Mouse (Mus musculus): ENCODE data around the gene Camsap1. TPM values are rescaled to one million over a fixed set of nuclear protein-coding genes. Genes with fewer than 3 reads are reported as not detected.

Camsap1 gene
- polyA plus RNA-seq, 1 experiment, result 12.2 TPM

- H3K79me2 ChIP-seq (ENCODE audit: control insufficient read depth, insufficient read depth), result no peaks in the 10 kb centered on the region
- TF ChIP-seq MAX (IDR thresholded peaks at IDR 0.05) (no peak), CEBPB (IDR thresholded peaks at IDR 0.05; ENCODE audit: low read depth) (no peak), USF1 (IDR thresholded peaks at IDR 0.05; ENCODE audit: low read depth) (no peak), MYOD1 (IDR thresholded peaks at IDR 0.05; ENCODE audit: control insufficient read depth, insufficient read length, low read depth) (no peak), MYOG (IDR thresholded peaks at IDR 0.05; ENCODE audit: control insufficient read depth, extremely low read depth, insufficient read length) (no peak), FOSL1 (IDR thresholded peaks at IDR 0.05; ENCODE audit: insufficient read depth, low read length, poor library complexity, severe bottlenecking) (no peak), CTCF (IDR thresholded peaks at IDR 0.05; ENCODE audit: control insufficient read depth, insufficient read depth, insufficient read length) (no peak)
- H3K79me3 ChIP-seq (ENCODE audit: low read depth), result no peaks in the 10 kb centered on the region
- no peak overlapping the region for H3K4me3 ChIP-seq (ENCODE audit: insufficient read depth, poor library complexity, severe bottlenecking)
- no peak overlapping the region for H3ac ChIP-seq (ENCODE audit: control insufficient read depth, insufficient read length, low read depth)
- no peaks in the 10 kb centered on the region for H3K27me3 ChIP-seq (ENCODE audit: control insufficient read depth, insufficient read depth, insufficient read length)
- H3K36me3 ChIP-seq (ENCODE audit: control insufficient read depth, insufficient read depth), result peaks cover 37% of the 10 kb centered on the region
Measured at GRCm38 (mm10) chr2:25924934-25925333, 58.1 kb downstream of the Camsap1 start.

GRCm38 (mm10) chr2:25923799-25924198, 59.3 kb downstream of the Camsap1 start:
- Histone ChIP-seq H3K27me3 (ENCODE audit: control insufficient read depth, insufficient read depth, insufficient read length) (no peaks in the 10 kb centered on the region), H3K36me3 (ENCODE audit: control insufficient read depth, insufficient read depth) (peaks cover 28% of the 10 kb centered on the region), H3K79me3 (ENCODE audit: low read depth) (no peaks in the 10 kb centered on the region)

GRCm38 (mm10) chr2:25919972-25920371, 63.1 kb downstream of the Camsap1 start:
- no peak for TF ChIP-seq CEBPB (IDR thresholded peaks at IDR 0.05; ENCODE audit: low read depth)
- no peak for TF ChIP-seq MYOG (IDR thresholded peaks at IDR 0.05; ENCODE audit: control insufficient read depth, extremely low read depth, insufficient read length)
- TF ChIP-seq MYOD1 (IDR thresholded peaks at IDR 0.05; ENCODE audit: control insufficient read depth, insufficient read length, low read depth), result no peak
- no peak for TF ChIP-seq USF1 (IDR thresholded peaks at IDR 0.05; ENCODE audit: low read depth)
- no peak for TF ChIP-seq CTCF (IDR thresholded peaks at IDR 0.05; ENCODE audit: control insufficient read depth, insufficient read depth, insufficient read length)
- TF ChIP-seq FOSL1 (IDR thresholded peaks at IDR 0.05; ENCODE audit: insufficient read depth, low read length, poor library complexity, severe bottlenecking), result no peak
- no peak for TF ChIP-seq MAX (IDR thresholded peaks at IDR 0.05)
- Histone ChIP-seq H3K79me2 (ENCODE audit: control insufficient read depth, insufficient read depth) (no peaks in the 10 kb centered on the region), H3K27me3 (ENCODE audit: control insufficient read depth, insufficient read depth, insufficient read length) (no peaks in the 10 kb centered on the region), H3K4me3 (ENCODE audit: insufficient read depth, poor library complexity, severe bottlenecking) (no peak overlapping the region), H3K36me3 (ENCODE audit: control insufficient read depth, insufficient read depth) (no peaks in the 10 kb centered on the region), H3K79me3 (ENCODE audit: low read depth) (no peaks in the 10 kb centered on the region), H3ac (ENCODE audit: control insufficient read depth, insufficient read length, low read depth) (no peak overlapping the region)

More at GRCm38 (mm10) chr2:25923799-25924198, 59.3 kb downstream of the Camsap1 start:
- Histone ChIP-seq H3K4me3 (ENCODE audit: insufficient read depth, poor library complexity, severe bottlenecking) (no peak overlapping the region), H3K79me2 (ENCODE audit: control insufficient read depth, insufficient read depth) (no peaks in the 10 kb centered on the region), H3ac (ENCODE audit: control insufficient read depth, insufficient read length, low read depth) (no peak overlapping the region)
- TF ChIP-seq USF1 (IDR thresholded peaks at IDR 0.05; ENCODE audit: low read depth) (no peak), CEBPB (IDR thresholded peaks at IDR 0.05; ENCODE audit: low read depth) (no peak), MYOD1 (IDR thresholded peaks at IDR 0.05; ENCODE audit: control insufficient read depth, insufficient read length, low read depth) (no peak), MYOG (IDR thresholded peaks at IDR 0.05; ENCODE audit: control insufficient read depth, extremely low read depth, insufficient read length) (no peak), CTCF (IDR thresholded peaks at IDR 0.05; ENCODE audit: control insufficient read depth, insufficient read depth, insufficient read length) (no peak), MAX (IDR thresholded peaks at IDR 0.05) (no peak), FOSL1 (IDR thresholded peaks at IDR 0.05; ENCODE audit: insufficient read depth, low read length, poor library complexity, severe bottlenecking) (no peak)

DNA sequence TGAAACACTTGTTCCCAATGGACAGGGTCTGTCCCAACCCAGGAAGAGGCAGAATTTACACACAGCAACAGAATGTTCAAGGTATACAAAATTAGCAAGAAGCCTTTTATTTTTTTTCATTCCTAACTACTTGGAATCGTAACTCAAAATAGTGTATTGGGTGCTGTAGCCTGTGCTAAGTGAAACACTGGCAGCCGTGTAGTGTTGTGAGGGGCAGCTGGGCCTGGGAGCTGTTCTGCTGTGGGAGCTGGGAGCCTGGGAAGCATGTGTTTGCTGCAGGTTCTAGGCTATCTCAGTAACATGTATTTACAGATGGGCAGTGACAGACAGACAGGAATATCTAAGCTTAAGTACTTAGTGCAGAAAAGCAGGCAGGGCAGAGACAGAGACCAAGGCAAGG, 64.7 kb downstream of the Camsap1 start:
- Histone ChIP-seq H3K4me3 (ENCODE audit: insufficient read depth, poor library complexity, severe bottlenecking) (no peak overlapping the region), H3K79me3 (ENCODE audit: low read depth) (no peaks in the 10 kb centered on the region), H3K79me2 (ENCODE audit: control insufficient read depth, insufficient read depth) (no peaks in the 10 kb centered on the region), H3K36me3 (ENCODE audit: control insufficient read depth, insufficient read depth) (no peaks in the 10 kb centered on the region), H3ac (ENCODE audit: control insufficient read depth, insufficient read length, low read depth) (no peak overlapping the region), H3K27me3 (ENCODE audit: control insufficient read depth, insufficient read depth, insufficient read length) (no peaks in the 10 kb centered on the region)
- no peak for TF ChIP-seq FOSL1 (IDR thresholded peaks at IDR 0.05; ENCODE audit: insufficient read depth, low read length, poor library complexity, severe bottlenecking)
- TF ChIP-seq MAX (IDR thresholded peaks at IDR 0.05), result no peak
- TF ChIP-seq CTCF (IDR thresholded peaks at IDR 0.05; ENCODE audit: control insufficient read depth, insufficient read depth, insufficient read length), result no peak
- no peak for TF ChIP-seq MYOD1 (IDR thresholded peaks at IDR 0.05; ENCODE audit: control insufficient read depth, insufficient read length, low read depth)
- no peak for TF ChIP-seq MYOG (IDR thresholded peaks at IDR 0.05; ENCODE audit: control insufficient read depth, extremely low read depth, insufficient read length)
- no peak for TF ChIP-seq CEBPB (IDR thresholded peaks at IDR 0.05; ENCODE audit: low read depth)
- no peak for TF ChIP-seq USF1 (IDR thresholded peaks at IDR 0.05; ENCODE audit: low read depth)

- no peak overlapping the region for H3ac ChIP-seq (ENCODE audit: control insufficient read depth, insufficient read length, low read depth)
- no peaks in the 10 kb centered on the region for H3K79me3 ChIP-seq (ENCODE audit: low read depth)
- no peak overlapping the region for H3K4me3 ChIP-seq (ENCODE audit: insufficient read depth, poor library complexity, severe bottlenecking)
- no peaks in the 10 kb centered on the region for H3K79me2 ChIP-seq (ENCODE audit: control insufficient read depth, insufficient read depth)
- no peak for TF ChIP-seq CEBPB (IDR thresholded peaks at IDR 0.05; ENCODE audit: low read depth)
- no peak for TF ChIP-seq USF1 (IDR thresholded peaks at IDR 0.05; ENCODE audit: low read depth)
- TF ChIP-seq FOSL1 (IDR thresholded peaks at IDR 0.05; ENCODE audit: insufficient read depth, low read length, poor library complexity, severe bottlenecking), result no peak
- no peak for TF ChIP-seq MYOD1 (IDR thresholded peaks at IDR 0.05; ENCODE audit: control insufficient read depth, insufficient read length, low read depth)
- TF ChIP-seq MYOG (IDR thresholded peaks at IDR 0.05; ENCODE audit: control insufficient read depth, extremely low read depth, insufficient read length), result no peak
- TF ChIP-seq CTCF (IDR thresholded peaks at IDR 0.05; ENCODE audit: control insufficient read depth, insufficient read depth, insufficient read length), result no peak
- TF ChIP-seq MAX (IDR thresholded peaks at IDR 0.05), result no peak
- no peaks in the 10 kb centered on the region for H3K36me3 ChIP-seq (ENCODE audit: control insufficient read depth, insufficient read depth)
- no peaks in the 10 kb centered on the region for H3K27me3 ChIP-seq (ENCODE audit: control insufficient read depth, insufficient read depth, insufficient read length)
Measured at GRCm38 (mm10) chr2:25914821-25915220, 68.3 kb downstream of the Camsap1 start.

GRCm38 (mm10) chr2:25914201-25914600, 68.9 kb downstream of the Camsap1 start:
- TF ChIP-seq USF1 (IDR thresholded peaks at IDR 0.05; ENCODE audit: low read depth), result no peak
- no peak for TF ChIP-seq MYOD1 (IDR thresholded peaks at IDR 0.05; ENCODE audit: control insufficient read depth, insufficient read length, low read depth)
- TF ChIP-seq CTCF (IDR thresholded peaks at IDR 0.05; ENCODE audit: control insufficient read depth, insufficient read depth, insufficient read length), result no peak
- TF ChIP-seq CEBPB (IDR thresholded peaks at IDR 0.05; ENCODE audit: low read depth), result no peak
- no peak for TF ChIP-seq MAX (IDR thresholded peaks at IDR 0.05)
- TF ChIP-seq MYOG (IDR thresholded peaks at IDR 0.05; ENCODE audit: control insufficient read depth, extremely low read depth, insufficient read length), result no peak
- TF ChIP-seq FOSL1 (IDR thresholded peaks at IDR 0.05; ENCODE audit: insufficient read depth, low read length, poor library complexity, severe bottlenecking), result no peak

More at GRCm38 (mm10) chr2:25914201-25914600, 68.9 kb downstream of the Camsap1 start:
- Histone ChIP-seq H3K79me2 (ENCODE audit: control insufficient read depth, insufficient read depth) (no peaks in the 10 kb centered on the region), H3K27me3 (ENCODE audit: control insufficient read depth, insufficient read depth, insufficient read length) (no peaks in the 10 kb centered on the region), H3K36me3 (ENCODE audit: control insufficient read depth, insufficient read depth) (no peaks in the 10 kb centered on the region), H3K79me3 (ENCODE audit: low read depth) (no peaks in the 10 kb centered on the region), H3K4me3 (ENCODE audit: insufficient read depth, poor library complexity, severe bottlenecking) (no peak overlapping the region), H3ac (ENCODE audit: control insufficient read depth, insufficient read length, low read depth) (no peak overlapping the region)

All from C2C12 (cell line).